Mouse (Mus musculus) stomach, postnatal 0 days (tissue): ENCODE data around the gene Pon3. TPM values are rescaled to one million over a fixed set of nuclear protein-coding genes. Genes with fewer than 3 reads are reported as not detected.

Experiments
- ATAC-seq: fragments of 200-750 bp; cut with Nextera tagmentation; 2 replicates; pipeline ENCODE4 v1.8.0; 2017; ENCODE audit not compliant: low FRiP score, low TSS enrichment
- DNase-seq: peaks from one replicate; pipeline ENCODE4 v3.0.0-alpha.2; 2016; ENCODE audit warnings: low spot score
- H3K27ac ChIP-seq: fragments of 300-500 bp; sonication (generic); replicated peaks from 2 replicates; pipeline ENCODE4 v1.5.1; 2014; ENCODE audit warnings: mild to moderate bottlenecking, control low read depth
- H3K27me3 ChIP-seq: fragments of 300-500 bp; sonication (generic); 2 replicates; pipeline ENCODE4 v1.6.1; 2014; ENCODE audit warnings: low read length; ENCODE audit not compliant: control insufficient read depth, insufficient read depth
- H3K36me3 ChIP-seq: fragments of 300-500 bp; sonication (generic); 2 replicates; pipeline ENCODE4 v1.6.1; 2014; ENCODE audit warnings: low read length, mixed read lengths; ENCODE audit not compliant: control insufficient read depth, insufficient read depth
- H3K4me1 ChIP-seq: fragments of 300-500 bp; sonication (generic); replicated peaks from 2 replicates; pipeline ENCODE4 v1.6.1; 2014; ENCODE audit warnings: antibody characterized with exemption; ENCODE audit not compliant: control insufficient read depth, insufficient read depth
- H3K4me2 ChIP-seq: fragments of 300-500 bp; sonication (generic); replicated peaks from 2 replicates; pipeline ENCODE4 v1.6.1; 2014; ENCODE audit warnings: low read depth, mild to moderate bottlenecking, control low read depth, moderate library complexity
- H3K4me3 ChIP-seq: fragments of 300-500 bp; sonication (generic); 2 replicates; pipeline ENCODE4 v1.5.1; 2014; ENCODE audit warnings: low read depth, low read length, control low read depth
- H3K9ac ChIP-seq: fragments of 300-500 bp; sonication (generic); 2 replicates; pipeline ENCODE4 v1.6.1; 2014; ENCODE audit warnings: mild to moderate bottlenecking, low read length, control low read depth, mixed read lengths
- H3K9me3 ChIP-seq: fragments of 300-500 bp; sonication (generic); 2 replicates; pipeline ENCODE4 v1.6.1; 2016; ENCODE audit warnings: low read length; ENCODE audit not compliant: control insufficient read depth
- CTCF ChIP-seq: IDR thresholded peaks from 2 replicates; pipeline ENCODE4 v1.5.1; 2016; ENCODE audit warnings: antibody characterized with exemption, low read depth, mild to moderate bottlenecking, moderate library complexity
- EP300 ChIP-seq: optimal IDR thresholded peaks from 2 replicates; pipeline ENCODE3; 2016; ENCODE audit warnings: antibody characterized with exemption
- WGBS: fragments of 180-500 bp; shearing (Covaris S2); extraction: QIAGEN DNeasy Blood & Tissue Kit; methylation state at CpG from one replicate; pipeline ENCODE4 v1.1.7; 2014; 5-methylcytosine and 5-hydroxymethylcytosine counted together
- polyA plus RNA-seq: library from polyadenylated mRNA; unstranded; fragments of >200 nt; fragmentation: Nextera tagmentation; extraction: Ambion mirVana; gene quantifications from 2 replicates; pipeline ENCODE4 v1.2.1, GENCODE M21; 2015

The Pon3 gene
- 27.2 and 30.2 TPM in 2 replicates for polyA plus RNA-seq

DNA sequence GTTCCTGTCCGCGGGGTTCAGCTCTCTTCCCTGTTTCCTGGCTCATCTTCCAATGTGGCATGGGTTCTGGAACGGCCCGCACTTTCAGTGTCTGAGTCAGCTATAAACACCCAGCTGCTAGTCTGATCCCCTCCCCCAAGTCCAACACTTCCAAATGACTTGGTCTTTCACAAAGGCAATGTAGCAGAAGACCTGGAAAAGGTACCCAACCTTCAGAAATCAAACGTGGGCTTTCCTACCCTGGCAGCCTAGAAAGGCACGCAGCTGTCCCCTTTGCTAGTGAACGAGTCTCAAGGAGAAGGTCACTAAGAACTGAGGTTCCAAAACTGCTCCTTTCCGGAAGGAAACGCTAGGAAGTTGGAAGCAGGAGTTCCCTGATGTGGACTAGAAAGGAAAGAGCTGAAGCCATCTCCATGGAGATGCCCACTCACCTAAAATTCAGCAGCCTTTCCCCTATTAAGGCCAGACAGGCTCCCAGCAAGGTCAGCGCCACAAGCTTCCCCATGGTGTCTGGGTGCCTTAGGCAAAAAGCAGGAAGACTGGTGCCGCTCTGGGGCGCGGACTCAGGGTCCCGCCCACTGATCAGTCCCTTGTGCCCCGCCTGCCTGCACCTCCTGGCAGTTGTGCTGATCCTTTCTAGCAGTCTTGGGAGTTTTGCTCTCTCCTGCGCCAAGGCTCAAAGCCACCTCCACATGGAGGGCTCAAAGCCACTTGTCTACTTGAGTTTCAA is at the start of gene Pon3:
Gene Pon3 (minus strand): TSS at position 565 of the 730 bp plus-strand sequence.
- H3K27ac ChIP-seq, result peak within 1 kb of the TSS; percentile 36; the same call in 1 of the 2 replicates
- WGBS, result 4% methylated on average over 16 of the region's 16 CpGs
- H3K9me3 ChIP-seq, result no peaks in the 10 kb centered on the region
- peak within 1 kb of the TSS; percentile 51 for H3K4me3 ChIP-seq
- ATAC-seq, result peak; percentile 94
- H3K36me3 ChIP-seq, result no peaks in the 10 kb centered on the region
- H3K27me3 ChIP-seq, result no peaks in the 10 kb centered on the region
- H3K9ac ChIP-seq, result peak within 1 kb of the TSS; percentile 39
- DNase-seq, result peak; percentile 77
- H3K4me1 ChIP-seq, result no peaks in the 10 kb centered on the region
- no peak for TF ChIP-seq EP300
- TF ChIP-seq CTCF, result 0 out of 2 replicates have a peak, but pooled peaks have one; percentile 11
- peak within 1 kb of the TSS; percentile 68 for H3K4me2 ChIP-seq

- peak; percentile 36; the same call in 1 of the 2 replicates for ATAC-seq
- WGBS, result 79% methylated on average over 8 of the region's 8 CpGs
- H3K36me3 ChIP-seq, result no peaks in the 10 kb centered on the region
- no peak overlapping the region for H3K9ac ChIP-seq
- peak overlapping the region; percentile 45 for H3K27ac ChIP-seq
- H3K9me3 ChIP-seq, result no peaks in the 10 kb centered on the region
- H3K4me3 ChIP-seq, result no peak overlapping the region
- no peaks in the 10 kb centered on the region for H3K4me1 ChIP-seq
- no peak overlapping the region for H3K4me2 ChIP-seq
- TF ChIP-seq CTCF, result no peak
- no peak for TF ChIP-seq EP300
- DNase-seq, result no peak
- no peaks in the 10 kb centered on the region for H3K27me3 ChIP-seq
Observed at GRCm38 (mm10) chr6:5304956-5305355, 48.9 kb upstream of the Pon3 start.

GRCm38 (mm10) chr6:5300629-5301028 is 44.5 kb upstream of the Pon3 start:
- H3K9ac ChIP-seq, result no peak overlapping the region
- TF ChIP-seq EP300 (no peak), CTCF (no peak)
- H3K4me1 ChIP-seq, result 0 out of 2 replicates have a peak, but pooled peaks cover 3% of the 10 kb centered on the region
- no peaks in the 10 kb centered on the region for H3K27me3 ChIP-seq
- no peak overlapping the region for H3K4me3 ChIP-seq
- H3K4me2 ChIP-seq, result no peak overlapping the region
- H3K27ac ChIP-seq, result no peak overlapping the region
- H3K36me3 ChIP-seq, result no peaks in the 10 kb centered on the region
- no peaks in the 10 kb centered on the region for H3K9me3 ChIP-seq
- no peak for ATAC-seq
- 75% methylated on average over 8 of the region's 8 CpGs for WGBS
- DNase-seq, result no peak

DNA sequence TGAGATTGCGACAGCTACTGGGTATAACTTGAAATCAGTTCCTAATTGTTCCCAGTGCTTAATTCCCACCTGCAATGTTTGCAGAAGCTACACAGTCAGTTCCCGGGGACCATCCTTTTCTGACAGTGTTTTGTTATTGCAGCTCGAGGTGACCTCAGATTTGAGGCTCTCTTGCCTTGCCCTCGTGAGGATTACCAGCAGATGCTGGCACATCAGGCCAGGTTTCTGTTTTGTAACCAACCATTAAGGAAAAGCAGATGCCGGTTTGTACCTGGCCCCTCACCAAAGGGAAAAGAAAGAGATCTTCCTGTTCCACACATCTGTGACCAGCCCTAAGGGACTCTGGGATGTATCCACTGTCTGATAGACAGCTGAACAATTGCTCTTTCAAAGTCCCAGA is 43.5 kb upstream of the Pon3 start:
- 64% methylated on average over 5 of the region's 5 CpGs for WGBS
- TF ChIP-seq CTCF (no peak), EP300 (no peak)

GRCm38 (mm10) chr6:5298092-5298554 is 42.0 kb upstream of the Pon3 start, which contains the start of gene Pon2:
TSS of gene Pon2 (minus strand) at chr6:5298455.
- Histone ChIP-seq H3K4me1 (0 out of 2 replicates have a peak, but pooled peaks cover 3% of the 10 kb centered on the region), H3K36me3 (peaks cover 3% of the 10 kb centered on the region; the same call in 1 of the 2 replicates), H3K9ac (peak within 1 kb of the TSS; percentile 87), H3K27ac (peak within 1 kb of the TSS; percentile 96), H3K4me2 (peak within 1 kb of the TSS; percentile 48), H3K27me3 (no peaks in the 10 kb centered on the region), H3K9me3 (no peaks in the 10 kb centered on the region), H3K4me3 (peak within 1 kb of the TSS; percentile 69)
- no peak for TF ChIP-seq EP300
- no peak for TF ChIP-seq CTCF
- peak; percentile 92 for DNase-seq
- 1% methylated on average over 31 of the region's 47 CpGs for WGBS
- ATAC-seq, result peak; percentile 91

More for the DNA sequence above, 43.5 kb upstream of the Pon3 start:
- DNase-seq (no peak), ATAC-seq (no peak)
- Histone ChIP-seq H3K27me3 (no peaks in the 10 kb centered on the region), H3K27ac (0 out of 2 replicates have a peak overlapping the region, but pooled peaks have one; percentile 10), H3K9me3 (no peaks in the 10 kb centered on the region), H3K4me1 (0 out of 2 replicates have a peak, but pooled peaks cover 3% of the 10 kb centered on the region), H3K4me3 (no peak overlapping the region), H3K4me2 (no peak overlapping the region), H3K9ac (no peak overlapping the region), H3K36me3 (no peaks in the 10 kb centered on the region)
